Mouse (Mus musculus) mammary gland, adult 2 months (tissue): ENCODE measurements around the gene Prdm15. TPM values are rescaled to one million over a fixed set of nuclear protein-coding genes. Genes with fewer than 3 reads are reported as not detected.

Source experiments
- polyA plus RNA-seq: library from polyadenylated mRNA; depleted of rRNA; stranded (reverse); fragments of >200 nt; gene quantifications from 2 replicates; pipeline ENCODE4 v1.2.3, GENCODE M21; 2012; ENCODE audit warnings: low replicate concordance; rRNA removed

The Prdm15 gene
- polyA plus RNA-seq, result 12.5 and 16.2 TPM in 2 replicates

DNA sequence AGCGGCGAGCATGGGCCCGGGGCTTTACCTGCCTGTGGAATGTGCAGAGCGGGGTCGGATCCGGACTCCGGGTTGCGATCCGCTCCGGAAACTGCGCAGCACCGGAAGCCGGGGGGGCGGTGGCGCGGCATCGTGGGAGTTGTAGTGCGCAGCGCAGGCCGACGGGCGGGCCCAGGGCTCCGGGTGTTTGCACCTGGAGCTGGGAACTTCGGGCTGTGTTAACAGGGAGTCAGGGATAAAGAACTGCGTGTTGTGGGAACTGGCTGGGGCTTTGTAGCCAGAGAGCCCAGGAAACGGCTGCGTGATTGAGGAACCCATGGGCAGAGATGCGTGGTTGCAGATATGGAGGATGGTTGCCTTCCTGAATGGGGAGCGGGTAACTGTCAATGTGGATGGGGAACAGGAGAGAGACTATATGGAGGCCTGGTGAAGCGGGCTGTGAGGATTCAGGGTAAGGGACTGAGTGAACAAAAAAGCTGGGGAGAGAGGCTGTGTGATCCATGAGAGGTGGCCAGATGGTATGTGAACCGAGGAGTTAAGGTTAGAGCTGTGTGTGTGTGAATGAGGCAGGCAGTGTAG, at the start of gene Prdm15:
Gene Prdm15 (minus strand): TSS at position 110 of the 579 bp plus-strand sequence.

DNA sequence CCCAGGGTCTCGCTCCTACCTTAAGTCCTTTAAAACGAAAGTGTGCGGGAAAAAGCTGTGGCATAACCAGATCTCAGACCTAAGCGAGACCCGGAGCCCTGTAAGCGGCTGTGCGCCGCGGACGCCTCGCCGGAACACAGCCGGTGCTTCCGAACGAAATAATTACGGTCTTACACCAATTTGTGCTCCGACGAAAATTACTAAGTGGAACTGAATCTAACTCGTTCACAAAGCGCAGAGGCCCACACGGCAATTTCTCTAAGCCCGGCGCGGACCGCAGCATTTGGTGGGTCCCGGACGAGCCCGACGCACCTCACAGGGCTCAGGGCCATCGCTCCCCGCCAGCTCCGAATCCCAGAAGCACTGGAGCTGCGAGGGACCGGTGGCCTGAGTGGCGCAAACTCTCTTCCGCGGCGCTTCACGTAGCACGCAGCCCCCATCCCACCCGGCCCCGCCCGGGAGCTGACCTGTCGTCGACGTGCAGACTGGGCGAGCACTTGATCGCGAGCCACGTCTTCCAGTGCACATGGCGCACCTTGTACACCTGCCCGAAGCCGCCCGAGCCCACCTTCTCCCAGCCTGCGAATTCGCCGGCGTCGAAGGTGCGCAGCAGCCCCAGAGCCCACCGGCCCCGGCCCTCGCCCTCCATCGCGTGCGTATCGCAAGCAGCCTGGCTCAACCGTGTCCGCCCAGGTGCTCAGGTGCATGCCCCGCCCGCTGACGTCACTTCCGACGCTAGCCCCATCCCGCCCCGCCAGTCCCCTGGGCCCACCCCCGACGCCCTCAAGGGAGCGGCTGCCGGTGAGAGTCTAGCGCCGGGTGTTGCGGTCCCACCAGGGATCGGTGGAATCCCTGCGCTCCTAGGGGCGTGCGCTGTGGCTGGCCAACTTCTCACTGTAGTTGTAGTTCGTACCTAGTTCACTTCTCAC, 88.3 kb downstream of the Prdm15 start, which contains the start of gene Ripk4:
Gene Ripk4 (minus strand): TSS at position 727 of the 929 bp plus-strand sequence.

Other genes starting within 250 kb of the Prdm15 start
- 63.8 and 125 TPM in 2 replicates for gene Tmprss2, start 240.7 kb downstream of the Prdm15 start, polyA plus RNA-seq
- 11.1 and 12.6 TPM in 2 replicates for gene Ripk4, start 88.1 kb downstream of the Prdm15 start, polyA plus RNA-seq
- 26.5 and 41.1 TPM in 2 replicates for gene C2cd2, start 110.7 kb upstream of the Prdm15 start, polyA plus RNA-seq
- gene Zbtb21, start 110.8 kb upstream of the Prdm15 start, polyA plus RNA-seq, result 13.8 and 17.4 TPM in 2 replicates
- 4.3 and 7.0 TPM in 2 replicates for gene B230307C23Rik, start 145.5 kb upstream of the Prdm15 start, polyA plus RNA-seq
- 0.44 and 0.65 TPM in 2 replicates for gene A630089N07Rik, start 230.6 kb upstream of the Prdm15 start, polyA plus RNA-seq